Mouse (Mus musculus): ENCODE data around the gene Rpl18. TPM values are rescaled to one million over a fixed set of nuclear protein-coding genes. Genes with fewer than 3 reads are reported as not detected.

The Rpl18 gene
- polyA plus RNA-seq, 1 experiment from 2014 or later, result 708 TPM

- peaks cover 26% of the 10 kb centered on the region; the same call in 1 of the 2 replicates for H3K4me1 ChIP-seq (replicated peaks; ENCODE audit: control insufficient read depth, insufficient read depth, low read length)
- no peak for TF ChIP-seq CTCF (IDR thresholded peaks at IDR 0.05; ENCODE audit: low read depth)
- peak; percentile 77 for ATAC-seq
These were observed 597 bp upstream of the Rpl18 start for GRCm38 (mm10) chr7:45714630-45715089.

GRCm38 (mm10) chr7:45715741-45716459 lies 643 bp downstream of the Rpl18 start:
- H3K36me3 ChIP-seq (ENCODE audit: control insufficient read depth, insufficient read depth), result peaks cover 39% of the 10 kb centered on the region
- H3K27ac ChIP-seq (ENCODE audit: low read depth, low read length), result peak overlapping the region; percentile 99
- WGBS, result 76% methylated on average over 19 of the region's 19 CpGs
- H3K4me2 ChIP-seq (replicated peaks; ENCODE audit: low read depth), result peak overlapping the region; percentile 88
- H3K9ac ChIP-seq (ENCODE audit: low read depth, low read length), result 0 out of 2 replicates have a peak overlapping the region, but pooled peaks have one; percentile 17
- H3K4me1 ChIP-seq (replicated peaks; ENCODE audit: control insufficient read depth, insufficient read depth, low read length), result peaks cover 19% of the 10 kb centered on the region; the same call in 1 of the 2 replicates
- no peaks in the 10 kb centered on the region for H3K9me3 ChIP-seq (ENCODE audit: control insufficient read depth)
- no peak for TF ChIP-seq CTCF (IDR thresholded peaks at IDR 0.05; ENCODE audit: low read depth)
- H3K27me3 ChIP-seq (replicated peaks; ENCODE audit: control insufficient read depth, insufficient read depth, low read length), result no peaks in the 10 kb centered on the region
- peak overlapping the region; percentile 70 for H3K4me3 ChIP-seq (ENCODE audit: low read depth, low read length)
- ATAC-seq, result no peak

More at GRCm38 (mm10) chr7:45714630-45715089, 597 bp upstream of the Rpl18 start:
- H3K9ac ChIP-seq (ENCODE audit: low read depth, low read length), result peak overlapping the region; percentile 86
- WGBS, result 5% methylated on average over 14 of the region's 14 CpGs
- H3K4me3 ChIP-seq (ENCODE audit: low read depth, low read length), result peak overlapping the region; percentile 70
- no peaks in the 10 kb centered on the region for H3K9me3 ChIP-seq (ENCODE audit: control insufficient read depth)
- H3K36me3 ChIP-seq (ENCODE audit: control insufficient read depth, insufficient read depth), result peaks cover 38% of the 10 kb centered on the region; the same call in 1 of the 2 replicates
- H3K27me3 ChIP-seq (replicated peaks; ENCODE audit: control insufficient read depth, insufficient read depth, low read length), result no peaks in the 10 kb centered on the region
- H3K27ac ChIP-seq (ENCODE audit: low read depth, low read length), result peak overlapping the region; percentile 99
- H3K4me2 ChIP-seq (replicated peaks; ENCODE audit: low read depth), result peak overlapping the region; percentile 88

GRCm38 (mm10) chr7:45716460-45716857 lies 1.2 kb downstream of the Rpl18 start:
- Histone ChIP-seq H3K36me3 (ENCODE audit: control insufficient read depth, insufficient read depth) (peaks cover 38% of the 10 kb centered on the region), H3K27ac (ENCODE audit: low read depth, low read length) (no peak overlapping the region), H3K27me3 (replicated peaks; ENCODE audit: control insufficient read depth, insufficient read depth, low read length) (no peaks in the 10 kb centered on the region), H3K9ac (ENCODE audit: low read depth, low read length) (peak overlapping the region; percentile 79; the same call in 1 of the 2 replicates), H3K4me3 (ENCODE audit: low read depth, low read length) (peak overlapping the region; percentile 67; the same call in 1 of the 2 replicates), H3K4me1 (replicated peaks; ENCODE audit: control insufficient read depth, insufficient read depth, low read length) (peaks cover 19% of the 10 kb centered on the region; the same call in 1 of the 2 replicates), H3K9me3 (ENCODE audit: control insufficient read depth) (no peaks in the 10 kb centered on the region), H3K4me2 (replicated peaks; ENCODE audit: low read depth) (peak overlapping the region; percentile 88)
- ATAC-seq, result no peak
- no peak for TF ChIP-seq CTCF (IDR thresholded peaks at IDR 0.05; ENCODE audit: low read depth)
- 87% methylated on average over 3 of the region's 3 CpGs for WGBS

- peak overlapping the region; percentile 67 for H3K4me3 ChIP-seq (ENCODE audit: low read depth, low read length)
- TF ChIP-seq CTCF (IDR thresholded peaks at IDR 0.05; ENCODE audit: low read depth), result no peak
- WGBS, result 6% methylated on average over 31 of the region's 31 CpGs
- peak overlapping the region; percentile 82 for H3K27ac ChIP-seq (ENCODE audit: low read depth, low read length)
- H3K9me3 ChIP-seq (ENCODE audit: control insufficient read depth), result no peaks in the 10 kb centered on the region
- peaks cover 31% of the 10 kb centered on the region for H3K36me3 ChIP-seq (ENCODE audit: control insufficient read depth, insufficient read depth)
- no peaks in the 10 kb centered on the region for H3K27me3 ChIP-seq (replicated peaks; ENCODE audit: control insufficient read depth, insufficient read depth, low read length)
- H3K4me2 ChIP-seq (replicated peaks; ENCODE audit: low read depth), result peak overlapping the region; percentile 67
- peak overlapping the region; percentile 79 for H3K9ac ChIP-seq (ENCODE audit: low read depth, low read length)
- H3K4me1 ChIP-seq (replicated peaks; ENCODE audit: control insufficient read depth, insufficient read depth, low read length), result peaks cover 19% of the 10 kb centered on the region; the same call in 1 of the 2 replicates
- no peak for ATAC-seq
These were observed 2.0 kb downstream of the Rpl18 start for GRCm38 (mm10) chr7:45716952-45717917.

- Histone ChIP-seq H3K27me3 (replicated peaks; ENCODE audit: control insufficient read depth, insufficient read depth, low read length) (no peaks in the 10 kb centered on the region), H3K27ac (ENCODE audit: low read depth, low read length) (peak within 1 kb of the TSS; percentile 82), H3K4me1 (replicated peaks; ENCODE audit: control insufficient read depth, insufficient read depth, low read length) (peaks cover 19% of the 10 kb centered on the region; the same call in 1 of the 2 replicates), H3K4me3 (ENCODE audit: low read depth, low read length) (peak within 1 kb of the TSS; percentile 67), H3K36me3 (ENCODE audit: control insufficient read depth, insufficient read depth) (peaks cover 30% of the 10 kb centered on the region), H3K9me3 (ENCODE audit: control insufficient read depth) (no peaks in the 10 kb centered on the region), H3K9ac (ENCODE audit: low read depth, low read length) (peak within 1 kb of the TSS; percentile 79), H3K4me2 (replicated peaks; ENCODE audit: low read depth) (peak within 1 kb of the TSS; percentile 78)
- peak; percentile 36 for TF ChIP-seq CTCF (IDR thresholded peaks at IDR 0.05; ENCODE audit: low read depth)
- 0% methylated on average over 41 of the region's 41 CpGs for WGBS
- peak; percentile 16 for ATAC-seq
These were observed 2.7 kb downstream of the Rpl18 start, which contains the start of gene Sphk2 for GRCm38 (mm10) chr7:45717918-45718297. Sphk2 (minus strand) TSS chr7:45718002.

Data from intestine, postnatal 0 days (tissue).